Mouse (Mus musculus) inflammation-experienced regulatory T-cells, adult 6 months (primary cell): ENCODE results near the gene Sorcs2. TPM values are rescaled to one million over a fixed set of nuclear protein-coding genes. Genes with fewer than 3 reads are reported as not detected.

Source experiments
- ATAC-seq: one replicate; pipeline ENCODE4 v1.8.0; 2017
- polyA plus RNA-seq, 3 experiments: library from polyadenylated mRNA; unstranded; fragments of 100-300 nt; shearing (Covaris generic); gene quantifications; one replicate each; pipeline ENCODE4 v1.2.1; 2017

The Sorcs2 gene
- polyA plus RNA-seq, 3 experiments from 2014 or later, result 2.9 to 3.9 TPM; not detected in 1

DNA sequence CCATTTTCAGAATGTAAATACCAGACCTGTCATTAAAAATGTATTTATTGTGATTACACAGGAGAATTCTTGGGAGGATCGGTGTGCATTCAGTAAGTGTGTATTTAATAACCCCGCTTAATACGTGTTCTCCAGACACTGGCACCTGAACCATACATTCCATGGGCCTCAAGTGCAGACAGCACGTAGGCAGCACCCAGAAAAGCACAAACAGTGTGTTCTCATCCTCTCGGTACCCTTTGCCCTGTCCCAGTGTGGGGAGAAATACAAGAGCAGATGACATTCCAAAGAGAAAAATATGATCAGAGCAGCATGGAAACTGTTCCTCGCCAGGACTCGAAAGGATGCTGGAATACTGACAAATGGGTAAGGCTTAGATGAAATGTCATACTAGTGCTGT, 172.1 kb downstream of the Sorcs2 start:
- no peak for ATAC-seq

DNA sequence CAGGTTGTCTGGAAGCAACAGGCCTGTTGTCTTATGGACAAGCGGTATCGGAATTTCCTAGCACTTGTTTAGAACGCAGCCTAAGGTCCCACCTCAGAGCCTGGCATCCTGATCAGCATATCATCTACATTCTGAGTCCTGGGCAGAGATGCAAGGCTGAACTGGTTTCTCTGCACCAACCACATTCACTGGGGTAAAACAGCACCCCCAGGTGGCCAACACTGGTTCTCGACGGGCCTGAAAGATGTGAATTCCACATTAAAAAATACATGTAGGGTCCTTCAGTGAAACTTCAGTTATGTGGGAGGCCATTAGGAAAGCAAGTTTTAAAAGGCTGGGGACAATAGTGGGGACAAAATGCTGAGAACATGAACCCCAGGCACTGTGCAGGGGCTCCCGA, 174.2 kb downstream of the Sorcs2 start:
- ATAC-seq, result no peak

DNA sequence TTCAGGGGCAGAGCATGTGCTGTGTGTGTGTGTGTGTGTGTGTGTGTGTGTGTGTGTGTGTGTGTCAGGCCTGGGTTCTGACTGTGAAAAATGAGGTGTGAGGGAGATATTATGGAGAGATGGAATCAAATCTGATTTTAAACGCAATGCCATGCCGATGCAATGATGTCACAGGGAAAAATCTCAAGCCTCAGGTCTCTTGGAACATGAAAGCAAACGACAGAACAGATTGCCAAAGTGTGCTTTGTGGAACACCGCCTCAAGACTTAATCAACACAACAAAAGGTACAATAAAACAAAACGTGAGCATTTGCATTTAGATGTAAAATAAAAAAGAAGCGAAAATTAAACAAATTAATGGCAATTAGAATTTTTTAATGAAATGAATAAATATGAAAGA, 177.3 kb downstream of the Sorcs2 start:
- no peak for ATAC-seq

DNA sequence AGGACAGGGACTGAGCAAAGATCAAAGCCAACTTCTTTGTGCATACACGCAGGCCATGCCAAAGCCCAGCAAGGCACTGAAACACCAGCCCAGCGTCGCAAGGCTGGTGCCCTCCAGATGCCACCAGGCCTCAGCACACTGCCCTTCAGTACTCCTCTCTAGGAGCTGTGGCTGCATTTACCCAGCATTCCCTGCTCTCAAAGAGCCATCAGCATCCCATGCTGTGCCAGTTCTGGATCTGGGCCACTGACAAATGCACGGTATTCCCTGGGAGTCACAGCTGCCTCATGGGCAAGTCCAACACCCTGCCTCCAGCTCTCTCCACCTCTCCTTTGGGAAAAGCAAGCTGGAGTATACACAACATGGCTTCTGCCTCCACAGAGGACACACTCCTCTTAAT, 177.8 kb downstream of the Sorcs2 start:
- no peak for ATAC-seq

DNA sequence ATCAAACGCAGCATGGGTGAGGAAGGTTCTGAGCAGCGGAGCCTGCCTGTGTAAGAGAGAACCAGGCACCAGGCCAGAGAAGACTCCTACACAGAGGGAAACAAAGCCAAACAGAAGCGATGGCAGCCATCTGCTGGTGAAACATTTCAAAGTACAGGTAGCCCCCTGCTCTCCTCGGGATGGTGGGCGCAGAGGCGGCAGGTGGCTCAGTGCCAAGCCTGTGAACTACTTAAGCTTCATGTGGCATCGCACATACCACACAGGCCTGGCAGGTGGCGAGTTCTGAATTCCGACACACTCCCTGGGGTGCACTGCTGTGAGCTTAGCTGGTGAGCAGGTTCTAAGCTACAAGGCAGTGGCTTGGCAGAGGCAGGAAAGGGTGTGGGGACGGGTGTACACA, 184.6 kb downstream of the Sorcs2 start:
- ATAC-seq, result no peak

DNA sequence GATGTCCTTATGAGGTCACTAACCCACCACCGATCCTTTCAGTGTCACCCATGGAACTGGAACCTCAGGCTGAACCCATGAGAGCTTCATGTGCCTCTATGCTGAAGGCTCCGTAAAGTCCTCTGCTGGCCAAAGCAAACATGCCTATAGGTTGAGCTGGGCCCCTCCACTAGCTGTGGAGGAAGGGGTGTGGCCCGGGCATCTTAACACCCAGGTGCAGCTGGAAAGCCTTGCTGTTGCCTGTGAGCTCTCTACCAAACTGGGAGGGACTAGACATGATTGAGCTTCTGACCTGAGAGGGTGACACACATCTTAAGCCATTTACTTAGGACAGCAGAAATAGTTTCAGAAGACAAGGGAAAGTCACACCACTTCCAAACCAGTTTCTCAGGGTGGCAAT, 189.1 kb downstream of the Sorcs2 start:
- no peak for ATAC-seq

DNA sequence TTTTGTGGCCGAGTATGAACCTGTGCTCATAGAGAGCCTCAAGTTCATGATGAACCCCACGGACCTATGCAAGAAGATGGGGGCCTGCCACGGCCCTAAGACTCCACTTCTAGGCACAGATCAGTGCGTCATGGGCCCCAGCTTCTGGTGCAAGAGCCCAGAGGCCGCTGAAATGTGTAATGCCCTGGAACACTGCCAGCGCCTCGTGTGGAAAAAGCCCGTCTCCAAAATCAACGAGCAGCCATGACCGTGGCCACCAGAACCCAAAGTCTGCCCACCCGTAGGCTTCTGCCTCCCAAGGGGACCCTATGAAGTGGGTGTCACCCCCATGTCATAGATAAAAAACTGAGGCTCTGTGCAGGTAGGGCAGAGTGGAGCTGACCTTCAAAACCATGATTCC, 192.5 kb downstream of the Sorcs2 start:
- no peak for ATAC-seq

DNA sequence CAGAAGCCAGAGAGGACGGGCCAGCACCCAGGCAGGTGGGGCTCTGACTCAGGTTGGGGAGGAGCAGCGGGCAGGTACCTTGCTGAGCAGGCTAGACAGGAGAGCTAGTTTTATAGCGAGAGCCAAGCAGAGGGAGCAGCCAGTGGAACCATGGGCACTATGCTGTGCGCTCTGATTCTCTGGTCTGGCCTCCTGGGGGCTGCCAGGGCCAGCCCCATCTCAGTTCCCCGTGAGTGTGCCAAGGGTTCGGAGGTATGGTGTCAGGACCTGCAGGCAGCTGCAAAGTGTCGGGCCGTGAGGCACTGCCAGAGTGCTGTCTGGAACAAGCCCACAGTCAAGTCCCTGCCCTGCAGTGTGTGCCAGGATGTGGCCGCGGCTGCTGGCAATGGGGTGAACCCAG, 194.0 kb downstream of the Sorcs2 start, which contains the start of gene Psapl1:
Gene Psapl1 (plus strand): TSS at position 106 of the 400 bp plus-strand sequence.
- no peak for ATAC-seq

DNA sequence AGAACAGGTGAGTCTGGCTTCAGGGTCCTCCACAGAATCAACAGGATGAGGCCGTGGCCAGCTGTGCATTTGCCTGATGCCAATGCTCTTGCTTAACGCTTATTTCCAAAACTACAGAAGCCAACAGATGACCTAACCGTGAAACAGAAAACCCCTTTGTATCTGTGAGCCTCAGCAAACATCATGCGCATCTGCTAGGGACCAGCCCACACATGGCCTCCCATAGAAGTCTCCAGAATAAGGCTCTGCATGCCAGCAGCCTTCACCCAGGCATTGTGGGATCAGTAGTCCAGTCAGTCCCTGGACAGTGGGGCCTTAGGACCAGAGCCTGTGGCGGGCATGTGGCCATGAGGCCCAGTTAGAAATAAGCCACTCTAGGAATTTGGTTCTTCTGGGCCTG, 194.5 kb downstream of the Sorcs2 start:
- no peak for ATAC-seq

DNA sequence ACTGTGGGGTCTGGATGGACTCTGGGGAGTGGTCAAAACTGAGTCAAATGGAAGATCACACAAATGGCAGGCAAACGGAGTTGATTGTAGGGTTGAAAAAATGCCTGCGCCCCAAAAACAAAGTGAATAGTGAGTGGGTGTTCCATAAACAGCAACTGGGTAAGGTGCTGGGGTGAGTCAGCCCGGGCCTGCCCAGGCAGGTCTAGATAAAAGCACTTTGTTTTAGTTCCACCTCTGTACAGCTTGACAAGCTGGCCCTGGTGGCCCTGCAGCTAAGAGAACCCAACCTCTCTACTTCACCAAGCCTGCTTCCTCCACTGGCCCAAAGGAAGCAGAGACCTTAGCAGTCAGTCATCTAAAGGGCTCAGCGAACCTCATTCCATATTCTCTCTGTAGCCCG, 195.2 kb downstream of the Sorcs2 start:
- no peak for ATAC-seq

DNA sequence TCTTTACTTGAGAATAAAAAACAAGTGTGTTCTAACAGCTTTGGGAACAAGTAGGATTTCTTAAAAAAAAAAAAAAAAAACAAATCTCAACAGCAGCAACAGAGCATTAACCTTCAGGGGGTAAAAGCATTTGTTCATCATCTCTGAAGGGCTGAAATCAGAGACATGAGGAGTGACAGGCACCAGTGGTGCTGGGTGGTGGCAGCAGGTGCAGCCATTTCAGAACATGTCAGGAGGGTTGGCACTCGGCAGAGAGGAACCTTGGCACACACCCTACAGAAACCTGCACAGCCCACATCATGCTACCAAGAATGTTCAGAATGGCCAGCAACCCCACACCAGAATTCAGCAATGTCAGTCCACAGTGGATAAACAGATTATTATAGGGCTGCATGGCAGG, 198.4 kb downstream of the Sorcs2 start:
- ATAC-seq, result no peak

DNA sequence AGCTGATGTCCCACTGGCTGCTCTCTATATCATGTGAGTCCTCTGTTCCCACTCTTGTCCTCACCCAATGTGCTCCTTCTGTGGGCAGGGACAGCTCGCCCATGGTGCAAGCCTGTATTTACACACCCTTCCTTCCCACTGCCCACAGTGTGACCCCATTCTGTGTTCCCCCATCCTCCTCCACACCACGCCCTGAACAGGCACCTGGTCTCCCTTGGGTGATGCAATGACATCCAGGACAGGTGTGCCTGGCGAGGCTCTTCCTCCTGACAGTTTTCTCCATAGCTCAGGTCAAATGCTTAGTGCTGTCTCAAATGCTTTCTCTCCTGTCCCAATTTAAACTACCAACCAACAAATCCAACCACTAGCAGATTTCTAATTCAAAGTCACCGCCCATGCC, 202.5 kb downstream of the Sorcs2 start:
- no peak for ATAC-seq

DNA sequence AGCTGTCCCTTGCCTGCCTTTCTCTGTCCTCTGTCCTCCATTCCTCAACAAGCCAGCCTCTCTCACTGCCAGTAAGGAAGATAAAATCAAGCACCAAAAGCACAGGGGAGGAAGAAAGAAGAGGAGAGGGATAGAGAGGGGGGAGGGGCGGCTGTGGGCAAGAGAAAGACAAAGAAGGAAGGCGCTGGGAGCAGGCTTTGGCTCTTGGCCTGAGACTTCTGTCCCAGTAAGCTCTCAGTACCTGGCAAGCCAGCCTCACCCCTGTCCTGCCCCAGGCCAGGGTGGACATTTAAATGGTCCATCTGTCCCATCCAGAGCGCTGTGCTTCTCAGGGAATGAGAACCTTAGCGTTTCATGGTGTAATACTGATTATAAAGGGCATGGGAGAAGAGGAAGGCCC, 203.3 kb downstream of the Sorcs2 start:
- ATAC-seq, result no peak

DNA sequence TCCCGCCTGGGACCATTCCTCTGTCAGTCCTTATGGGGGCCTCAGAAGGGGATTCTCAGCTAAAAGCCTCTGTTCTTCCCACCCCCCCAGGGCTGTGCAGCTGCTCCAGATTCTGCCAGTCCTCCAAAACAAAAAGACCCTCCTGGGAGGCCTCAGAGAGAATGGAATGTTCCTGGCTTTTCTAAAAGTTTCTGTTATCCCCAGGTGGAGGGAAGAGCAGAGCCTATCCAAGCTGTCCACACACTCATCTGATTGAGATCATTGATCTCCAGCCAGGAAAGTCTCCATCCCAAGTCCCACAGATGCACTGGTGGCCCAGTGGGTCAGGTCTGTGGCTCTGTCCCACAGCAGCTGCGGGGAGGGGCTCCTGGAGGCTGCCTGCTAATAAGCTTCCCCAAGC, 205.3 kb downstream of the Sorcs2 start:
- ATAC-seq, result no peak

DNA sequence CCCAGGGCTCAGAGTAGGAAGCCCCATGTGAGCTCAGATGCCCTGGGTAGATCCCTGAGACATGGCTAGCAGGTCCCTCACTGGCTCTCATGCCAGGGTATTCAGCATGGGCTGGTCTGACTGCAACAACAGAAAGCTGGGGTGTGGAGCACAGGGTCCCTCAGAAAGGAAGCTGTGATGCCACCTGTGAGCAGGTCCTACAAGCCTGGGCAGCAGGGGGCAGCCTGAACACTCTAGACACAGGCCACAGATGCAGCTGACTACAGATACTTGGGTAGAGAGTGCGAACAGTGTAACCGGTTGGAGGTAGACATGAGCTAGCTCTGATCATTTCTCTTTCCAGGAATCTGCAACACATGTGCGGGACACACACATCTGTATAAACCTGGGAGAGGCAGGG, 206.1 kb downstream of the Sorcs2 start:
- ATAC-seq, result no peak

DNA sequence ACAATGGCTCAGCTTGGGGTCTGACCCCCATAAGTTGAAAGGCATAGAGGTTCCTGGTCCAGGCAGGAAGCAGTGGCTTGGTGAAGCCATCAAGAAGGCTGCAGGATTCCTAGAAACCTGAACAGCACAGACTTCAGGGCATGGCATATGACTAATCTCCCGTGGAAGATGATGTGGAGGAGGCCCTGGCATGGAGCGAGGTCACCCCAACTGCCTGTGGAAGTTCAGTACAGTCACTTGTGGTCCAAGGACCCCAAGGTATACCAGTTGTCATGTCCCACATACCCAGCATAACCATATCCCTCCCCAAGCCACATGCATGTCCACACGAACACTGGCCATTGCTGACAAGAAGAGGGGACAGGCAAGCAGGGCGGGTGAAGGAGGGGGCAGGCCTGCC, 206.7 kb downstream of the Sorcs2 start:
- ATAC-seq, result no peak

DNA sequence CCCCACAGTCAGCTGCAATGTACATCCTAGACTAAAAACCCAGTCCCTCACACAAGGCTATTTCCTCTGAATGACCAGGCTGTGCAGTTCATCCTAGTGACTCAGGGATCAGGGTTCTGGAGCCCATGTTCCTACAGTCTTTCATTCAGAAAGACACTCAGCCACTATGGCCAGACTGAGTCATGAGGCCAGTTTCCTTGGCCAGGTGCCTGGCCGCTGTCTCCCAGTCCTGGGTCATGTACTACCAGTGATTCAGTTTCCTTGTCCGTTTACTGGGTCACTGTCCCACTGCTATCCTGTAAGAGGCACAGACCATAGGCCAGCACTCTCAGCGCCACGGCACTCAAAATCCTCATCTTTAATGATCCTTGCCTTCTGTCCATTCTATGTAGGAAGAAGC, 209.6 kb downstream of the Sorcs2 start:
- ATAC-seq, result no peak

DNA sequence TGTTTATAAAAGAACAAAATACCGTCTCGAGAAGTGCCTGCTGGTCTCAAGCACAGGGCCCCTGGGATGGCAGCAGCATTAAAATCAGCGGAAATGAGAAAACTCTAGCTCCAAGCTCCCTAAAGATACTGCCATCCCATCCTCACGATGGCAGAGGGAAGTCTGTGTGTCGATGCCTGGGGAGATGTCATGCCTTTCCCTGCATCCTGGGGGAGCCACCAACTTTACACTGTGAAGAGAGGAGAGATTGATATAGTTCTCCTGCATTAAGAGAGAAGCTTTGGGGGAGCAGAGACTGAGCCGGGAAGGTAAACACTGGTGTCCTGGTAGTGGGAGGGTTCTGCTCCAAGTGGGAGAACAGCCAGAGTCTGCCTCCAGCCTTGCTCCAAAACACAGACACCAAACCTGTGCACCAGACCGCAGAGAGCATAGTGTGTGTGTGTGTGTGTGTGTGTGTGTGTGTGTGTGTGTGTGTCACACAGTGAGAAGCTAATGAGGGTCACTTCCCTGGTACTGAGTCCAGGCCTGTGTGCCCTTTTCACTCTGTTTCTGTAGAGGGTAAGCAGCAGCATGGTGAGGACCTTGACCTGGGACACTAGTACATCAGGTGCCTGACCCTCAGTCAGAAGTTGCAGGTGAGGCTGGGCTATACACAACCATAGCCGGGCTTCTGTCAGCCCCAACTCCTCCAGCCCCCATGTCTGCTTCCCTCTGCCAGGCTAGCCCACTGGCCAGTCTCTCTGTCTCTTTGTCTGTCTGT, 211.5 kb downstream of the Sorcs2 start:
- ATAC-seq, result no peak

DNA sequence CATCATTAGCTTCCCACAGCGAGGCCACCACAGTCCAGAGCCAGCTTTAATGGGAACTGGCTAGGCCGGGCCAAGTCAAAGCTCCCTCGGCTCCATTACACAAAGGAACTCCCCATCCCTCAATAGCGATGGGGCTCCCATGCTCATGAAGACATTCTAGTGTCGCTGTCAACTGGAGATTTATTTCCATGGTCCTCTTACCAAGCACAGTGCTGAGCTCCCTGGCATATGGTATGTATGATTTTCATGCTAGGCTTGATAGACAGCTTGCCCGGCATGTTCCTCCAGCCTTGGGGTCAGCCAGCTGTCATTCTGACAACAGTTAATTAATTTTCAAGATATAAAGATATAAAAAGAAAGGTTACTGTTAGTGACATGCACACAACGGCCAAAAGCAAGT, 215.6 kb downstream of the Sorcs2 start:
- no peak for ATAC-seq

DNA sequence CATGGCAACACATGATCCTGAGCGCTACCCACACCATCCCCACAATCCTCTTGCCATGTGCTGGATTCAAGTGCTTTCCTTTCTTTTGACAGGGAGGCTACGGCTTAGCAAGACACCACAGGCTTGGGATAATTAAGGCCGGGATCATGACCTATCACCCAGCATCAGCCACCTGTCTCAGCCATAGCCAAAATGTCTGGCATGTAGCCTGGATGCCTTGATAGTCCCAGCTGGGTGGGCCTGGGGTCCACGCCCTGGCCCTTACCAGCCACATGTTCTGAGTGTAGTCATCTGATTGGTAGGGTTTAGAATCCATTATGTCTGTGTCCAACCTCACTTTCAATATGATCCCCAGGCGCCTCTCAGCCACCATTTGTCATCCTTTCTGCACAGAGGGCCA, 218.2 kb downstream of the Sorcs2 start:
- ATAC-seq, result no peak

DNA sequence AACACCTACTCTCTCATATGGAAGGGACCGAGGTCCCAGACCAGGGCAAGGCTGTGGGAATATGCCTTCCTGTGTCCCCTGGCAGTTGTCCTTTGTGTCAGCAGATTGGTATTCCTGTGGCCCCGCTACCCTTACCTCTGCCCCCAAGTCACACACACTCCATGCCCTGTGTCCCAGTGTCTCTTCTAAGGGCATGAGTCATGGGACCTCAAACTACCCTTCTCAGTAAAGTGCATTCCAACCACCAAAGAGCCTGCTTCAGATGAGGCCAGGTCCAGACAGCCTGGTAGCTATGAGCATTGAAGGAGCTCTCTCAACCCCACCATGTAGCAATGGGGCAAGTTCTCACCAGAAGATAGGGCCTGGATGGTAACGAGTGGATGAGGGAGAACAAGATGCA, 219.2 kb downstream of the Sorcs2 start:
- ATAC-seq, result no peak

DNA sequence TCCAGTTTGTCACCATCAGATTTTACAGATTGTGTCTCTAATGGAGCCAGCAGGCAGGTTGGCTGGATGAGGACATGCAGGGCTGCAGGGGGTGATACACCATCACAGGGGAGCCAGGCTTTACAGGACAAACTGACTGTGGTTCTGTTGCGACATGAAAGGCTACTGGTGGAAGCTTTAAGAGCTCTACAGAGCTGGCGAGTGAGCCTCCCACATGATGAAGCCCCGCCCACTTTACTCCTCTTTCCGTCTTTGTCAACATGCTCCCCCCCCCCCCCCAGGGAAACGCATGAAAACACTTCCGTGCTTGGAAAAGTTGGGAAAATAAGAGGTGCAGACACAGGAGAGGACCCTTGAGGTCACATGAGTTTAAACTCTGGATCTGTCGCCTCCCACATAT, 219.7 kb downstream of the Sorcs2 start:
- no peak for ATAC-seq

DNA sequence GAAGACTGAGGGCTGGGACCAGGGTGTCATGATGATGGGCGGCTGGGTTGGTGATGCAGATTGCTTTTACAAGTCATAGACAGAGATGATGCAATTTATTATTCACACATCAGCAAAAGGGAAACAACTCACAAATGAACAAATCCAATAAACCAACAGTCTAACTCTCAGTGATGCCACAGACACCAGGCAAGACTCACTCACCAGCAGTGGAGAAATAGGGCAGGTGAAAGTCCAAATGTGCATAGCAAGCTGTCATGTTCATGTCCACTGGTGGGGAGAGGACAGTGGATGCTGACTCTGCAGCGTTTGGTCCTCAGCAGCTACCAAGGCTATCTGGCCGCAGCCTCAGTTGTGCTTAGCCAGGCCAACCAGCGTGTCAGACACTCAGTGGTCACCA, 221.1 kb downstream of the Sorcs2 start:
- no peak for ATAC-seq

DNA sequence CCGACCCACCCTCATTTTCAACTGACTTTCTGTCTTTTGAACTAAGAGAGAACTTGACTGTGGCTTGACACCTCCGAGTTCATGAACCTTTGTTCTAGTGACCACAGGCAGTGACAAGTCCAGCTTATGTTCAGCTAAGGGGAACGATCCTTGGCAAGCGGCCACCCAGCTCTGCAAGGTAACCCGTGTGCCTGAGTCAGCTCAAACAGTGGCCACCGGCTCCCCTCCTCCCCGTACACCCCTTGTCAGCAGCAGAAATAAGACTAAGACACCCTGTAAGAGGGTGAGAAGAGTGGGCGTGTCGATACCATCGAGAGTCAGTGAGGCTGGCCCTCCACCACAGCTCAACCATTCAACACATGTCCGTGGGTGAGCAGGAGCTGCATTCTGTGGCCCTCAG, 221.5 kb downstream of the Sorcs2 start:
- ATAC-seq, result no peak

DNA sequence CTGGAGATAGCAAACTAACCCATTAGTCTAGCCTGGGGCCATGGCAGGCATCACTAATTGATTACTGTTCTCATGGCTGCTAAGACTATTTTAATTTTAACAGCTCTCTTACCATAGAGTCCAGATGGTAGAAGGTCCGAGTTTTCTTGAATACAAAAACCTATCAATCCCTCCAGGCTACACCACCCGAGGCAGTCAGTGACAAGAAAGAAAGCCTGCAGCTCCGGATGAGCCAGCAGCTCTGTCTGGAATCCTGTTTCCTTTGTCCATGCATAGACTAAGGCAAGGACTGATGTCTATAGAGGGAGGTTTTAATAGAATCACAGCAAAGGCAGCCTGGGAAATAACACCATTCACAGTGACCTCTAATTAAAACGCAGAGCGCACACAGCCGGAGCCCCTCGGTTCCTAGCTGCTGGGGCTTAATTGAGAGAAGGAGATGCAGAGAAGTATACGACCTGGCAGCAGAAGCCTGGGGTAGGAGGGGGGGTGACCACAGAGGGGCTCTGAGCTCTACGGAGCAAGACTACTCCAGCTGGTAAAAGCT, 223.3 kb downstream of the Sorcs2 start:
- no peak for ATAC-seq
